Mouse (Mus musculus): ENCODE data around the gene Slco3a1. TPM values are rescaled to one million over a fixed set of nuclear protein-coding genes. Genes with fewer than 3 reads are reported as not detected.

Slco3a1 gene
- polyA plus RNA-seq (2015; fragmentation: Nextera tagmentation; extraction: Ambion mirVana): 19.4 and 19.8 TPM in 2 replicates

GRCm38 (mm10) chr7:74554608-74555311, at the start of gene Slco3a1:
Slco3a1 (minus strand) TSS chr7:74554780.
- WGBS: 2% methylated on average over 59 of the region's 66 CpGs
- peak; percentile 70 for TF ChIP-seq CTCF (IDR thresholded peaks at IDR 0.05; ENCODE audit: low read depth)
- peak; percentile 59 for ATAC-seq (replicated peaks; ENCODE audit: low FRiP score, low read depth)

GRCm38 (mm10) chr7:74600996-74601395, 46.4 kb upstream of the Slco3a1 start:
- no peaks in the 10 kb centered on the region for H3K27me3 ChIP-seq (ENCODE audit: insufficient read depth, low read length)
- TF ChIP-seq CTCF (IDR thresholded peaks at IDR 0.05; ENCODE audit: low read depth): no peak
- no peak for DNase-seq (ENCODE audit: low spot score)
- H3K4me3 ChIP-seq (replicated peaks; ENCODE audit: low read depth, low read length): no peak overlapping the region
- no peak for ATAC-seq (replicated peaks; ENCODE audit: low FRiP score, low read depth)
- WGBS: 94% methylated on average over 5 of the region's 5 CpGs
- H3K9ac ChIP-seq (ENCODE audit: low read depth, low read length): no peak overlapping the region
- H3K4me1 ChIP-seq (replicated peaks; ENCODE audit: insufficient read depth, low read length): no peaks in the 10 kb centered on the region
- H3K27ac ChIP-seq: no peak overlapping the region
- no peak overlapping the region for H3K4me2 ChIP-seq (ENCODE audit: low read length)
- no peaks in the 10 kb centered on the region for H3K9me3 ChIP-seq (replicated peaks; ENCODE audit: low read length)
- H3K36me3 ChIP-seq (ENCODE audit: insufficient read depth, low read length): no peaks in the 10 kb centered on the region

More at GRCm38 (mm10) chr7:74554608-74555311, at the start of gene Slco3a1:
- H3K27me3 ChIP-seq (ENCODE audit: insufficient read depth, low read length): no peaks in the 10 kb centered on the region
- H3K9me3 ChIP-seq (replicated peaks; ENCODE audit: low read length): no peaks in the 10 kb centered on the region
- H3K4me2 ChIP-seq (ENCODE audit: low read length): peak within 1 kb of the TSS; percentile 96
- H3K36me3 ChIP-seq (ENCODE audit: insufficient read depth, low read length): no peaks in the 10 kb centered on the region
- DNase-seq (ENCODE audit: low spot score): peak; percentile 76
- H3K4me1 ChIP-seq (replicated peaks; ENCODE audit: insufficient read depth, low read length): peaks cover 5% of the 10 kb centered on the region; the same call in 1 of the 2 replicates
- H3K4me3 ChIP-seq (replicated peaks; ENCODE audit: low read depth, low read length): peak within 1 kb of the TSS; percentile 79
- H3K9ac ChIP-seq (ENCODE audit: low read depth, low read length): peak within 1 kb of the TSS; percentile 78
- peak within 1 kb of the TSS; percentile 78 for H3K27ac ChIP-seq

GRCm38 (mm10) chr7:74579411-74579810, 24.8 kb upstream of the Slco3a1 start:
- no peaks in the 10 kb centered on the region for H3K9me3 ChIP-seq (replicated peaks; ENCODE audit: low read length)
- H3K4me1 ChIP-seq (replicated peaks; ENCODE audit: insufficient read depth, low read length): no peaks in the 10 kb centered on the region
- H3K4me2 ChIP-seq (ENCODE audit: low read length): no peak overlapping the region
- H3K27ac ChIP-seq: no peak overlapping the region
- no peak for TF ChIP-seq CTCF (IDR thresholded peaks at IDR 0.05; ENCODE audit: low read depth)
- no peaks in the 10 kb centered on the region for H3K36me3 ChIP-seq (ENCODE audit: insufficient read depth, low read length)
- ATAC-seq (replicated peaks; ENCODE audit: low FRiP score, low read depth): no peak
- no peak overlapping the region for H3K4me3 ChIP-seq (replicated peaks; ENCODE audit: low read depth, low read length)
- H3K9ac ChIP-seq (ENCODE audit: low read depth, low read length): no peak overlapping the region
- no peaks in the 10 kb centered on the region for H3K27me3 ChIP-seq (ENCODE audit: insufficient read depth, low read length)
- WGBS: 86% methylated on average over 1 of the region's 1 CpGs
- DNase-seq (ENCODE audit: low spot score): no peak

GRCm38 (mm10) chr7:74575678-74576077, 21.1 kb upstream of the Slco3a1 start:
- Histone ChIP-seq H3K36me3 (ENCODE audit: insufficient read depth, low read length) (no peaks in the 10 kb centered on the region), H3K9ac (ENCODE audit: low read depth, low read length) (no peak overlapping the region), H3K9me3 (replicated peaks; ENCODE audit: low read length) (no peaks in the 10 kb centered on the region), H3K4me2 (ENCODE audit: low read length) (no peak overlapping the region), H3K27me3 (ENCODE audit: insufficient read depth, low read length) (no peaks in the 10 kb centered on the region), H3K4me1 (replicated peaks; ENCODE audit: insufficient read depth, low read length) (no peaks in the 10 kb centered on the region), H3K4me3 (replicated peaks; ENCODE audit: low read depth, low read length) (no peak overlapping the region), H3K27ac (no peak overlapping the region)
- DNase-seq (ENCODE audit: low spot score) (no peak), ATAC-seq (replicated peaks; ENCODE audit: low FRiP score, low read depth) (no peak)
- 67% methylated on average over 3 of the region's 3 CpGs for WGBS
- no peak for TF ChIP-seq CTCF (IDR thresholded peaks at IDR 0.05; ENCODE audit: low read depth)

- Histone ChIP-seq H3K4me2 (ENCODE audit: low read length) (peak overlapping the region; percentile 96), H3K9ac (ENCODE audit: low read depth, low read length) (0 out of 2 replicates have a peak overlapping the region, but pooled peaks have one; percentile 78), H3K9me3 (replicated peaks; ENCODE audit: low read length) (no peaks in the 10 kb centered on the region), H3K36me3 (ENCODE audit: insufficient read depth, low read length) (no peaks in the 10 kb centered on the region), H3K4me1 (replicated peaks; ENCODE audit: insufficient read depth, low read length) (peaks cover 5% of the 10 kb centered on the region; the same call in 1 of the 2 replicates), H3K27ac (0 out of 2 replicates have a peak overlapping the region, but pooled peaks have one; percentile 78), H3K4me3 (replicated peaks; ENCODE audit: low read depth, low read length) (peak overlapping the region; percentile 79), H3K27me3 (ENCODE audit: insufficient read depth, low read length) (no peaks in the 10 kb centered on the region)
- ATAC-seq (replicated peaks; ENCODE audit: low FRiP score, low read depth) (no peak), DNase-seq (ENCODE audit: low spot score) (peak; percentile 85)
- TF ChIP-seq CTCF (IDR thresholded peaks at IDR 0.05; ENCODE audit: low read depth): peak; percentile 71
- WGBS: 20% methylated on average over 6 of the region's 6 CpGs
Observed at GRCm38 (mm10) chr7:74555416-74555815, 836 bp upstream of the Slco3a1 start.

DNA sequence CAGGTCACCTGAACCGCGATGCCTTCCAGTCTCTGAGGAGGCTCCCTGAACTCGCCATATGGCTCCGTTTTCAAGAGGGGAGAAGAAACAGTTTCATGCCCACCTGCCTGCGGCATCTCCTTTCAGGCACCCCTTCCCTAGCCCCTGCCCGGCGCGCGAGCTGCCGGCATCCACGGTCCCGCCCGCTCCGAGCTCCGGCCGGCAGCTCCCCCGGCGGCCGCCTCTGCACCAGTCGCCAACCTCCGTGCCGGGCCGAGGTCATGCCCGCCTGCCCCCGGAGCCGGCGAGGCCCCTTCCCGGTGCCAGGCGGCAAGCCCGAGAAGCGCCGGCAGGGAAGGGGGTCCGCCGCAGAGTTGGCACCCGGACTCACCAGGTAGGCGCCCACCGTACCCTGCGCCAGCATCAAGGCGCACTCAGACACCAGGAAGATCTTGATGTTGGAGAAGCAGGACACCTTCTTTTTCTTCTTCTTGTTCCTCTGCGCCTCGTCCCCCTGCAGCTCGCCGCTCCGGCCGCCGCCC, 479 bp downstream of the Slco3a1 start:
- DNase-seq (ENCODE audit: low spot score): peak; percentile 60
- no peaks in the 10 kb centered on the region for H3K27me3 ChIP-seq (ENCODE audit: insufficient read depth, low read length)
- under 1% methylated on average over 45 of the region's 46 CpGs for WGBS
- peak; percentile 27; the same call in 1 of the 2 replicates for TF ChIP-seq CTCF (IDR thresholded peaks at IDR 0.05; ENCODE audit: low read depth)
- H3K9ac ChIP-seq (ENCODE audit: low read depth, low read length): peak overlapping the region; percentile 78
- H3K36me3 ChIP-seq (ENCODE audit: insufficient read depth, low read length): no peaks in the 10 kb centered on the region
- ATAC-seq (replicated peaks; ENCODE audit: low FRiP score, low read depth): peak; percentile 57; the same call in 1 of the 2 replicates
- H3K27ac ChIP-seq: peak overlapping the region; percentile 78
- H3K9me3 ChIP-seq (replicated peaks; ENCODE audit: low read length): no peaks in the 10 kb centered on the region
- H3K4me3 ChIP-seq (replicated peaks; ENCODE audit: low read depth, low read length): peak overlapping the region; percentile 79
- H3K4me2 ChIP-seq (ENCODE audit: low read length): peak overlapping the region; percentile 96
- peaks cover 5% of the 10 kb centered on the region; the same call in 1 of the 2 replicates for H3K4me1 ChIP-seq (replicated peaks; ENCODE audit: insufficient read depth, low read length)

Data from kidney, postnatal 0 days (tissue).